Mouse (Mus musculus): ENCODE results near the gene Necap2.

The Necap2 gene

GRCm38 (mm10) chr4:141074109-141074508 lies 4.0 kb downstream of the Necap2 start:
- ATAC-seq (ENCODE audit: low TSS enrichment), result no peak

- ATAC-seq (ENCODE audit: low TSS enrichment), result peak; percentile 21
Observed at GRCm38 (mm10) chr4:141073661-141074060, 4.5 kb downstream of the Necap2 start.

DNA sequence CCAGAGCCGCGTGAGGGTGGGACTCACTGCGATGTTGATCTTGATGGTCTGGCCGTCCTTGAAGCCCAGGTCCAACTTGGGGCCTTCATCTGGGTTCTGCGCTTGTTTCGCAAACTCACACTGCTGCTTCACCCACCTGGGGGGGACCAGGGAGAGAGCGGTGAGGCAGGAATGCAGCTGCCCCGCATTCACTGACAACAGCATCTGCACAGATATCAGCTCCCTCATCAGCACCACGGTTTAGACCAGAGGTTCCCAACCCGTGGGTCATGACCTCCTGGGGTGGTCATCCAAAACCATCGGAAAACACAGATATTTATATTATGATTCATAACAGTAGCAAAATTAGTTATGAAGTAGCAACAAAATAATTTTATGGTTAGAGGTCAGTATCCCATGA lies 5.7 kb downstream of the Necap2 start:
- no peak for ATAC-seq (ENCODE audit: low TSS enrichment)

DNA sequence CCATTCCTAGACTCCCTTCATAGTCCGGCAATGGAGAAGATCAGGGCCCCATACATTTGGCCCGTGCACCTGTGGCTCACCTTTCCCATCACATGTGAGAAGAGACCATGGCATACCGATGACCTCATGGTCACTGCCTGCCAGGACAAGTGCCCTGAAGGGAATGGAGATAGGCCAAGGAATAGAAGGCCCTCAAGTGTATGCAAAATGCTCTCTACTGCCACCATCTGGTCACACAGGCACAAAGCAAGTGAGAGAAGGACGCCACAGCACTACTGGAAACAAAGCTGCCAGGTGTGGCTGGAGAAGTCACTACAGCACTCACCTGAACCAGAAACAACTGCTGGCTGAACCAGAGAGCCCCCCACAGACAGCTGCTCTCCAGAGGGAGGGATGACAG lies 8.4 kb downstream of the Necap2 start:
- no peak for ATAC-seq (ENCODE audit: low TSS enrichment)

DNA sequence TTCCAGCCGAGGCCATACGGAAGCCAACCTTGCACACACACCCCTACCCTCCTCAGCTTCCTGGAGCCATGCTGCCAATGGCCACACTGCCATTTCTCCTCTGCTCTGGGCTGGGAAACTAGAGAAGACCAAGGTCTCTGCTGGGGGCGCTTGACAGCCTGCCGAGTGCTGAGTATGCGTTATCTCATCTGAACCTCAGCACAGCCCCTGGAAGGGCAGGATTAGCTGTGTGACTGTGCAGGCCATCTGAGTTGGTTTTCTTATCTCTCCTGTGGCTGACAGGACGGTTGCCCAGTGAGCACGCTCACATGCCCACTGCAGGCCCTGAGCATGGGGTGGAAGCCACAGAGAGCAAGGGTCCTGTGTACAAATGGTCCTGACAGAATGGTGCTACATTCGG lies 9.5 kb downstream of the Necap2 start:
- no peak for ATAC-seq (ENCODE audit: low TSS enrichment)

DNA sequence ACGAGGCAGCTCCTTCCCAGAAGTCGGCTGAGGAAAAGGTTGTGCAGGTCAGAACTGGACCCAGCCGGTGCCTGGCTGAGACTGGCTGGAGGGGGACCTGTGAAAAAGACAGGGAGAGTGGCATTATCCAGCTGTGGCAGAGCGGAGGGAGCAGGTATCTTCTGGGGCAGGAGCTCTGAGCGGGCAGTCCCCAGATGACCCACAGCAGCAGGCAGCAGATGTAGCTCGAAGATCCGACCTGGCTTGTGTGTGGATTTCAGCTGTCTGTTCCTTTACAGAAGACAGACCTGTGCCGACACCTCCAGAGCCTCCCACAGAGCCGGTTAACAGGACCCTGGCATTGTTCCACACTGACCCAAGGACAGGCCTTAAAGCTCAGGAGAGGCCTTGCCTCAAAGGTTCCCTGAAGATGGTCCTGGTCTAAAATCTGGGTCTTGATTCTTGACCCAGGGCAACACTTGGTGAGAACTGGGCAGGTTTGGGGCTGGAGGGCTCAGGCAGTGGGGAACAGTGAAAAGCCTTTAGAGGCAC lies 10.6 kb downstream of the Necap2 start:
- no peak for ATAC-seq (ENCODE audit: low TSS enrichment)

GRCm38 (mm10) chr4:141066709-141067515 lies 11.2 kb downstream of the Necap2 start:
- ATAC-seq (ENCODE audit: low TSS enrichment), result no peak

GRCm38 (mm10) chr4:141065123-141065522 lies 13.0 kb downstream of the Necap2 start:
- peak; percentile 68 for ATAC-seq (ENCODE audit: low TSS enrichment)

DNA sequence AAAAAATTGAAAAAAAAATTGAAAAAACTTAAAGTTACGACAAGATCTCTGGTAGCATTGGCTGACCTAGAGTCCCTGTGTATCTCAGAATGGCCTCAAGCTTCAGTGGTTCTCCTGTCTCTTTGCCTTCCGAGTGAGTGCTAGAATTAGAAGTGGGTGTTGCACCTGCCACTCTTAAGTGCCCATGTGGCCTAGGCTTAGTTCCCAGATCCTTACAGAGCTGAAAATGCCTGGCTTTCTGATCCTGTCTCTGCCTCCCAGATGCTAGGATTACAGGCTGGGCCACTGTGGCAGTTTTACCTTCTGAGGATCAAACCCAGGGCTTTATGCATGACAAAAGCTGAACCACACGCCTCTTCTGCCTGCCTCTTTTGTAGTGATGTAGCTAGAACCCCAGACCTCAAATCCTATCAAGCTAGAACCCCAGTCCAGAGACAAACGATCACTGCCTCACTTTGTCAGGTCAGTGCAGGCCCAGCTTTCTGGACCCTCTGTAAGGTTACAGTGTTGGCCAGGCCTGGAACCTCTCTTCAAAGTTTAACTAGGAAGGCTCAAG lies 14.0 kb downstream of the Necap2 start:
- no peak for ATAC-seq (ENCODE audit: low TSS enrichment)

DNA sequence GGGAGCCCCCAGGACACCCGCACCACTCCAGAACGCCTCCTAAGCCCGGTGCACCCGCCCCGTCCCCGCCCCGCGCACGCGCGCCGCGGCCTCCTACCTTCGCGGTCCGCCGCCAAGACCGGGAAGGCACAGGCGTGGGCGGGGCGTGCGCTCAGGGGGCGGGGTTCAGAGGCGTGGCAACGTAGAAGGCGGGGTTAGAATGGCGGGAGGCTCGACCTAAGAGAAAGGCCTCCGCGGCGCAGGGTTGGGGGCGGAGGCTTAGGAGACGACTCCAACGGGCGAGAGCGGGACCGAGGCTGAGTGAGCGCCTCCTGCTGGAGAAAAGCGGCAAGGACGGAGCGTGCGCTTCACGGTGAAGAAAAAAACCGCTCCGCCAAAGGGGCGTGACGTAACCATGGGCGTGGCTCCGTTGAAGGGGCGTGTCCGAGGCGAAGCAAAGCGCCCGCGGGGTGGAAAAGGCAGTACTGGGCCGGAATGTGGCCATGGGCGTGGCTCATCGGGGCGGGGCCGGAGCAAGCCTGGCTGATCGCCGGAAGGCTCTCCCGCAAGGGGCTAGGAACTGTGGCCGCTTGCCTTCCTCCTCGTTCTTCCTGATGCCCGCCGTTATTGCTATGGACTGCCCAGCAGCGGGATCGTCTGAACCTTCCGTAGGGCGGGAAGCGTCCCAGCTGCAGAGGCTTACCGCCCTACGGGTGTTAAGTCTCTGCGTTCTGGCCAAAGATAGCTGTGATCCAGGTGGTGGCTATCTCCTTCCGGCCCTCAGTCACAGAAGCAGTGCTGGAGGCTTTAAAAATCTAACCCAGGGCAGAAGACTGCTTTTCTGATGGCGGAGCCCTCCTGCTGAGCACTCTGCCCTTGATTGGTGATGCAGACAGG lies 17.5 kb downstream of the Necap2 start, which contains the start of gene Crocc:
Crocc (minus strand) TSS at position 125 of the 876 bp plus-strand sequence.
- ATAC-seq (ENCODE audit: low TSS enrichment), result peak; percentile 80

GRCm38 (mm10) chr4:141059616-141060425 lies 18.3 kb downstream of the Necap2 start:
- peak; percentile 53 for ATAC-seq (ENCODE audit: low TSS enrichment)

DNA sequence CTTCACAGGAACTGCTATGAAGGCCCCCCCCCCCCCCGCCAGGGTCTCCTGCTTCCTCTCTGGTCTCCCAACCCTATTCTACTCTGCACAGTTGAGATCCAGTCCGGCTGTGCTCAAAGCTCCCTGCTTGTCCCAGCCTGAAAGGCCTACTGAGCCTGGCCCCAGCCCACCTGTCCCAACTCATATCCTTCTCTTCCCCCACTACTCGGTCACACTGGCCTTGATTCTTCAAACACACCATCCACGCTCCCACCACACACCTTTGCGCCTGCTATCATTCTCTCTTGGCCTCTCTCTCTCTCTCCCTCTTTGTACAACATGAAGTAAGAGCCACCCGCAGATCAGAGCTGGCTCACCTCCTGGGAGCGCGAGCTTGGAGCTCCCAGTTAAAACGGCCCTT lies 19.3 kb downstream of the Necap2 start:
- no peak for ATAC-seq (ENCODE audit: low TSS enrichment)

GRCm38 (mm10) chr4:141056970-141057369 lies 21.2 kb downstream of the Necap2 start:
- ATAC-seq (ENCODE audit: low TSS enrichment), result no peak

DNA sequence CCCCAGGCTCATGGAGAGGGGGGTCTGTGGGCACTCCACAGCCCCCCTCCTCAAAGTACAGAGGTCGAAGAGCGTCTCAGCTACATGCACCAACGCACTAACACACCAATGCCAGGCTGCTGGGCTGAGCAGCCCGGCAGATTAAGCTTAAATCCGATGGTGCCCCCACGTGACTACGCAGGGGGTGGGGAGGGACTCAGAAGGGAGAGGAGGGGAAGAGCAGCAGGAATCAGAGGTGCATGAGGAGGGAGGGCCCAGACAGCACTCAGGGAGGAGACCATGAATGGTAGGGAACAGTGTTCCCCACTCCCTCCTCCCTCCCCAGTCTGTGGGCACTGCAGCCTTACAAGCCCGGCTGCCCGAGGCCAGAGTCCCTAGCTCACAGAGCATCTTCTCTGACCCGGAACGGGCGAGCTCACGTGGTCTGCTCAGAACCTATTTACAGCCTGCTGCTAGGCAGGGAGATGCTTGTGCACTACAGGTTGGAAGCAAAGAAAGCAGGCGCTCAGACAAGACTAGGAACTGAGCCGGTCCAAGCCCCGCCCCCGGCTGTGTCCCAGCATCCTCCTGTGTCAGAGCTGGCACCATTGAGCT lies 24.5 kb downstream of the Necap2 start:
- peak; percentile 83 for ATAC-seq (ENCODE audit: low TSS enrichment)

- no peak for ATAC-seq (ENCODE audit: low TSS enrichment)
Observed at GRCm38 (mm10) chr4:141053138-141053537, 25.0 kb downstream of the Necap2 start.

DNA sequence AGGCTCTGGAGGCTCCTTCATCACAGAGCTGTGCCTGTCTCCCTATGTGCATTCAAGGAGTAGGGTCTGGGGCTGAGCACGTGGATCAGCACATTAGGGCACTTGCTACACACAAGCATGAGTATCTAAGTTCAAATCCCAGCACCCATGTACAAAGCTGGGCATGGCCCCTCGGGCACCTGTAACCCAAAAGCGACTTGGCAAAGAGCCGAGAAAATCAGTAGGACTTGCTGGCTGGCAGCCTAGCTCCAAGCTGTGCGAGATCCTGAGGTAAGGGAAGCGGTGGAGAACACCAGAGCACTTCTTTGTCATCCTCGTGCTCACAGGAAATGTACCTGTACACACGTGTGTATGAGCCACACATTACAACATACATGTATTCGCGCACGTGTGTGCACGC lies 25.7 kb downstream of the Necap2 start:
- no peak for ATAC-seq (ENCODE audit: low TSS enrichment)

- ATAC-seq (ENCODE audit: low TSS enrichment), result 0 out of 2 replicates have a peak, but pooled peaks have one; percentile 24
Observed at GRCm38 (mm10) chr4:141049476-141049835, 28.7 kb downstream of the Necap2 start.

- ATAC-seq (ENCODE audit: low TSS enrichment), result no peak
Observed at GRCm38 (mm10) chr4:141048810-141049475, 29.2 kb downstream of the Necap2 start.

DNA sequence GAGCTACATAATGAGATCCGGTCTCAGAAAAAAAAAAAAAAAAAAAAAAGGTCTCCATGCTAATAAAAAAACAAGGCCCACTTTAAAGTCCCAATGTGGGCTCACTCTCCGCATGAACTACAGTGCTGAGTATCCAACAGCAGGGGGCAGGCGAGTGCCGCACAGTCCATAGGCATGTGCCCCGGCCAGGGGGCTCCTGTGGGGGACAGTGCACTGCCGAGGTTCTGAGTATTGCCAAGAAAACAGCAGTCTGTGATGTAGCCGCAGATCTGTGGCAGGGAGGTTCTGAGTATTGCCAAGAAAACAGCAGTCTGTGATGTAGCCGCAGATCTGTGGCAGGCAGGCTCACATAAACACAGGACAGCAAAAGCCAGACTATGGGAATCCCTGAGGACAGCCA lies 33.3 kb downstream of the Necap2 start:
- ATAC-seq (ENCODE audit: low TSS enrichment), result peak; percentile 41; the same call in 1 of the 2 replicates

DNA sequence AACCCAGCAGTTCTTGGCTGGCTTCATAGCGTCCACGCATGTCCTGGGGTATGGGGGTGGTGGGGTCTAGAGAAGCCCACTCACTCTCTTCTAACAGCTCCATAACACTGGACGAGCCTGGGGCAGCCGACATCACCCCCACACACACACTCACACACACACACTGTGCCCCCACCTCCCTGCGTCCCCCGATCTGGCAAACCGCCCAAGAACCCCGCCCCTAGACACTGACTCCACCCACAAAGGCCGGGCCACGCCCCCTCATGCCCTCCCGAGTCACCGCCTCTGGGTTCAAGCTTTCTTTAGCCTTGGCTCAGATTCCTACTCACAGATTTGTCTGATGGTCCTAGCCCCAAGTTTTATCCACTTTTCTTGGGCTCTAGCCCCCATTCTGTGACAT lies 37.0 kb downstream of the Necap2 start:
- ATAC-seq (ENCODE audit: low TSS enrichment), result no peak

All from frontal cortex, adult (tissue).